Mouse (Mus musculus) kidney, adult 2 months (tissue): ENCODE measurements around the gene Sec24c.

Experiments
- CTCF ChIP-seq: fragments of 200-500 bp; conservative IDR thresholded peaks from 2 replicates; pipeline ENCODE4 v1.5.1; 2011; ENCODE audit warnings: low read depth, mild to moderate bottlenecking, control low read depth, low read length, moderate library complexity, mixed read lengths; ENCODE audit not compliant: insufficient read depth, insufficient read length
- POLR2A ChIP-seq: fragments of 200-500 bp; IDR thresholded peaks from one replicate; pipeline ENCODE4 v1.6.1; 2011; ENCODE audit warnings: low read depth, low read length, control low read depth

DNA sequence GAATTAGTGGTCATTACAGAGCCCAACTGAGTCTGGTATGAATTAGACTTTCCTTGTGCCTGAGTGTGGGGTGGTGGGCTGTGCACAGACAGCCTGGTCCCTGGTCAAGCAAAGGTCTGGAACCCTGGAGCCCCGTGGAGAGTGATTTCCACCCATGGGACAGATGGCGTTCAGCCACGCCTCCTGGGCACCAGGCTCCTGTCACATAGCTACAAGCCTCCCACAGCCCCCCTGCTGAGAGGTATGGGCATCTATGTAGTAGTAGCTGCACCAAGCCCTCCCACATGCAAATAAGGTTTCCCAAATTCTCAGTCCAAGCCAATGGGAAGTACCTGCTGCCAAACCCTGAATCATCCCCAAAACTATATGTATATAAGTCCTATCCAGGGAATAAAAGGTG is 47.1 kb upstream of the Sec24c start:
- no peak for TF ChIP-seq POLR2A
- TF ChIP-seq CTCF: no peak
